Mouse (Mus musculus): ENCODE results near the gene Ube2v1. TPM values are rescaled to one million over a fixed set of nuclear protein-coding genes. Genes with fewer than 3 reads are reported as not detected.
"Not testable (repeated sequence)": the region's sequence is repeated elsewhere in the genome, so short reads cannot be mapped to it uniquely, and the experiment has no call there.

Gene Ube2v1
- polyA plus RNA-seq, 1 experiment from 2014 or later, result 267 TPM

DNA sequence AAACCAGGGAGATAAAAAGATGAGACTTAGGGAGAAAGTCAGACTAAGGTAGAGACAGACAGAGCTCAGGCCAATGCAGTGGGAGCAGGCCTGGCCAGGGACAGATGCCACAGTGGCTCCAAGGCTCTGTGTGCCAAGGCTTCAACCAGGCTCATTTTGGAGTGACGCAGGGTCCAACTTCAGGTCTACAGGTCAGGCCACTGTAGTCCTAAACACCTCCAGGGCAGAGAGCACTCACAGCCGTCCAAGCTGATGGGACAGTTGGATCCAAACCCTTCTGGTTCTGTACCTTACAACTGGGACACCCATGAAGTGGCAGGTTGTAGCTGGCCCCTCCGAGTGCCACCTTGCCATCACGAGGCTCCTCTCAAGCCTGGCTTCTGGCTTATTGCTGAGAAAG, 26.1 kb upstream of the Ube2v1 start:
- 88% methylated on average over 4 of the region's 4 CpGs for WGBS
- no peak overlapping the region for H3K4me3 ChIP-seq (replicated peaks; ENCODE audit: low read length)
- no peak overlapping the region; the same call in 1 of the 2 replicates for H3K9ac ChIP-seq (ENCODE audit: low read length)
- H3K27ac ChIP-seq (ENCODE audit: low read length), result no peak overlapping the region
- no peaks in the 10 kb centered on the region for H3K27me3 ChIP-seq (ENCODE audit: control insufficient read depth, insufficient read depth, low read length)
- H3K9me3 ChIP-seq (replicated peaks; ENCODE audit: control insufficient read depth, low read length), result no peaks in the 10 kb centered on the region
- peaks cover 45% of the 10 kb centered on the region for H3K4me1 ChIP-seq (ENCODE audit: control insufficient read depth, insufficient read depth, low read length)
- H3K4me2 ChIP-seq (ENCODE audit: low read depth, low read length), result 0 out of 2 replicates have a peak overlapping the region, but pooled peaks have one; percentile 84
- ATAC-seq (ENCODE audit: insufficient read depth, low FRiP score), result no peak
- H3K36me3 ChIP-seq (ENCODE audit: control insufficient read depth, insufficient read depth, low read length), result 0 out of 2 replicates have a peak, but pooled peaks cover 6% of the 10 kb centered on the region

- H3K4me1 ChIP-seq (ENCODE audit: control insufficient read depth, insufficient read depth, low read length), result peaks cover 39% of the 10 kb centered on the region
- WGBS, result 81% methylated on average over 16 of the region's 16 CpGs
- H3K9me3 ChIP-seq (replicated peaks; ENCODE audit: control insufficient read depth, low read length), result no peaks in the 10 kb centered on the region
- no peak for ATAC-seq (ENCODE audit: insufficient read depth, low FRiP score)
- no peak overlapping the region for H3K4me3 ChIP-seq (replicated peaks; ENCODE audit: low read length)
- H3K27ac ChIP-seq (ENCODE audit: low read length), result peak overlapping the region; percentile 51
- no peaks in the 10 kb centered on the region for H3K27me3 ChIP-seq (ENCODE audit: control insufficient read depth, insufficient read depth, low read length)
- H3K36me3 ChIP-seq (ENCODE audit: control insufficient read depth, insufficient read depth, low read length), result 0 out of 2 replicates have a peak, but pooled peaks cover 6% of the 10 kb centered on the region
- peak overlapping the region; percentile 58 for H3K9ac ChIP-seq (ENCODE audit: low read length)
- no peak overlapping the region for H3K4me2 ChIP-seq (ENCODE audit: low read depth, low read length)
Measured at GRCm38 (mm10) chr2:167656629-167657478, 25.0 kb upstream of the Ube2v1 start.

GRCm38 (mm10) chr2:167654911-167655600, 23.2 kb upstream of the Ube2v1 start:
- no peak overlapping the region for H3K4me3 ChIP-seq (replicated peaks; ENCODE audit: low read length)
- H3K4me1 ChIP-seq (ENCODE audit: control insufficient read depth, insufficient read depth, low read length), result peaks cover 31% of the 10 kb centered on the region
- 0 out of 2 replicates have a peak, but pooled peaks cover 6% of the 10 kb centered on the region for H3K36me3 ChIP-seq (ENCODE audit: control insufficient read depth, insufficient read depth, low read length)
- no peaks in the 10 kb centered on the region for H3K9me3 ChIP-seq (replicated peaks; ENCODE audit: control insufficient read depth, low read length)
- no peak overlapping the region for H3K27ac ChIP-seq (ENCODE audit: low read length)
- H3K27me3 ChIP-seq (ENCODE audit: control insufficient read depth, insufficient read depth, low read length), result no peaks in the 10 kb centered on the region
- ATAC-seq (ENCODE audit: insufficient read depth, low FRiP score), result no peak
- H3K4me2 ChIP-seq (ENCODE audit: low read depth, low read length), result no peak overlapping the region
- no peak overlapping the region for H3K9ac ChIP-seq (ENCODE audit: low read length)
- WGBS, result 87% methylated on average over 10 of the region's 10 CpGs

- no peak for ATAC-seq (ENCODE audit: insufficient read depth, low FRiP score)
- 0 out of 2 replicates have a peak, but pooled peaks cover 6% of the 10 kb centered on the region for H3K36me3 ChIP-seq (ENCODE audit: control insufficient read depth, insufficient read depth, low read length)
Measured at GRCm38 (mm10) chr2:167652694-167653093, 20.8 kb upstream of the Ube2v1 start.

DNA sequence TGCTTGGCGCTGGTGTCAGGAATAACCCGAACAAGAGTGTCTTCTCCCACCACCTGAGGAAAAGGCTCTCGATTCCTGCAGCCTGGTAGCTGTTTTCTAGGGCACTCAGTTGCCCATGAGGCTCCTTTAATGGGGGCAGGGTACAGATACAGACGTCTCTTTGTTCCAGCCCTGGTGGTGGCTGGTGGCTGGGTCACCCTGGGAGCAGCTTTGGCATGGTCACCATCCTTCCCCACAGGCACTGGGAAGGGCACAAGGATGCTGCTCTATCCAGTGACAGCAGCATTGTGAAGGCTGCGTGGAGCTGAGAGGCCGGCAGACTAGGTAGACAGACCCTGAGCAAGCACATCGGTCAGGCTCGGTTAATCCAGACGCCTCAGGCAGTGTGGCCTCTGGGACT, 19.7 kb upstream of the Ube2v1 start:
- no peak overlapping the region for H3K4me3 ChIP-seq (replicated peaks; ENCODE audit: low read length)
- 0 out of 2 replicates have a peak, but pooled peaks cover 6% of the 10 kb centered on the region for H3K36me3 ChIP-seq (ENCODE audit: control insufficient read depth, insufficient read depth, low read length)
- H3K9me3 ChIP-seq (replicated peaks; ENCODE audit: control insufficient read depth, low read length), result no peaks in the 10 kb centered on the region
- H3K27me3 ChIP-seq (ENCODE audit: control insufficient read depth, insufficient read depth, low read length), result no peaks in the 10 kb centered on the region
- no peak overlapping the region for H3K27ac ChIP-seq (ENCODE audit: low read length)
- ATAC-seq (ENCODE audit: insufficient read depth, low FRiP score), result no peak
- WGBS, result 87% methylated on average over 9 of the region's 9 CpGs
- no peak overlapping the region for H3K9ac ChIP-seq (ENCODE audit: low read length)
- H3K4me2 ChIP-seq (ENCODE audit: low read depth, low read length), result no peak overlapping the region
- peaks cover 5% of the 10 kb centered on the region; the same call in 1 of the 2 replicates for H3K4me1 ChIP-seq (ENCODE audit: control insufficient read depth, insufficient read depth, low read length)

More at GRCm38 (mm10) chr2:167652694-167653093, 20.8 kb upstream of the Ube2v1 start:
- H3K4me3 ChIP-seq (replicated peaks; ENCODE audit: low read length), result no peak overlapping the region
- peaks cover 10% of the 10 kb centered on the region; the same call in 1 of the 2 replicates for H3K4me1 ChIP-seq (ENCODE audit: control insufficient read depth, insufficient read depth, low read length)
- WGBS, result 59% methylated on average over 7 of the region's 7 CpGs
- no peaks in the 10 kb centered on the region for H3K27me3 ChIP-seq (ENCODE audit: control insufficient read depth, insufficient read depth, low read length)
- no peak overlapping the region for H3K27ac ChIP-seq (ENCODE audit: low read length)
- no peak overlapping the region for H3K9ac ChIP-seq (ENCODE audit: low read length)
- H3K9me3 ChIP-seq (replicated peaks; ENCODE audit: control insufficient read depth, low read length), result no peaks in the 10 kb centered on the region
- no peak overlapping the region for H3K4me2 ChIP-seq (ENCODE audit: low read depth, low read length)

DNA sequence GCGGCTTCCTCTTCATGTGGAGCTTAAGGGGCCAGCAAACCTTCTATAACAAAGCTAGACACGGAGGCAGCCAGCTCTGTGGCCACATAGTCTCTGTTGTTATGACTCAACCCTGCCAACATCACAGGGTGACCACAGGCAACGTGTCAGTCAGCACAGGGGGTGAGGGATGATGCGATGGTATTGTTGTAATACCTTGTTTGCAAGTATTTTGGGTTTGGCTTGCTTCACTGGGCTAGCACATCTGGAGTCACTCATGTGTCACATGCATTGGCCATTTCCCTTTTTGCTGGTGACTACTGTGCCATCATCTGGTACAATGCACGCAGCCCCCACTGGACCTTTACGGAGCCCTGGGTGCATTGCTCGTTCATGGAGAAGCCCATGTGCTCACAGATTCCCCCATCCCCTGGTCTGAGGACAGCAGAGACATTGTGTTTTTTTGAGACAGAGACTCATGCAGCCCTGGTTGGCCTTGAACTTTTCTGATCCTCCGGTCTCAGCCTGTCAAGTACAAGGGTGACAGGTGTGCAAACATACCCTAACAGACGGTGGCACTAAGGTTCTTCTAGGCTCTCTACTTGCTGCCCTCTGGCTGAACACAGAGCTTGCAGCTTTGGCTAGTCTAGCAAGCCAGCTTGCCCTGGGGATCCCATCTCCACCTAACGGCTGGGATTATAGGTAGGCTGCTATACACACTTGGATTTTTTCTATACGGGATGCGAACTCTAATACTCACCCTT, 17.6 kb upstream of the Ube2v1 start:
- H3K4me1 ChIP-seq (ENCODE audit: control insufficient read depth, insufficient read depth, low read length), result no peaks in the 10 kb centered on the region; the same call in 1 of the 2 replicates
- H3K9ac ChIP-seq (ENCODE audit: low read length), result no peak overlapping the region
- no peak overlapping the region for H3K4me2 ChIP-seq (ENCODE audit: low read depth, low read length)
- no peak for ATAC-seq (ENCODE audit: insufficient read depth, low FRiP score)
- 0 out of 2 replicates have a peak, but pooled peaks cover 6% of the 10 kb centered on the region for H3K36me3 ChIP-seq (ENCODE audit: control insufficient read depth, insufficient read depth, low read length)
- 81% methylated on average over 12 of the region's 12 CpGs for WGBS
- H3K9me3 ChIP-seq (replicated peaks; ENCODE audit: control insufficient read depth, low read length), result no peaks in the 10 kb centered on the region
- no peak overlapping the region for H3K27ac ChIP-seq (ENCODE audit: low read length)
- H3K27me3 ChIP-seq (ENCODE audit: control insufficient read depth, insufficient read depth, low read length), result no peaks in the 10 kb centered on the region
- H3K4me3 ChIP-seq (replicated peaks; ENCODE audit: low read length), result no peak overlapping the region

DNA sequence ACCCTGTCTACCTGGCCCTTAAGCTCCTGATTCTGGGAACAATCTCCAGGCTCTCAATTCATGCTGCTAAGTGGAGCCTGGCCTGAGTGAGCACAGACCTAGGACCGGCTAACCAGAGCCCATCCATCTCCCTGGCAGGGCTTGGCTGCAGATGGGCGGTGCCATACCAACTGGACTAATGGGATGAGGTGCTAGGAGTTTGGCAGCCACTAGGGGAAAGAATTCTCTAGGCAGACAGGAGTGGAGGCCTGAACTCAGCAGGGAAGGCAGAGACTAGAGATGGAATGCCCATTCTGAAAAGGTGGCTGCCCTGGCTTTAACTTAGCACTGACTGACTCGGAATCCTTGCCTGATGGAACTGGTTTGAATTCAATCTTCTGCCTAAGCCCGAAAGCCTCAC, 14.5 kb upstream of the Ube2v1 start:
- Histone ChIP-seq H3K4me2 (ENCODE audit: low read depth, low read length) (no peak overlapping the region), H3K4me1 (ENCODE audit: control insufficient read depth, insufficient read depth, low read length) (no peaks in the 10 kb centered on the region), H3K4me3 (replicated peaks; ENCODE audit: low read length) (no peak overlapping the region), H3K27me3 (ENCODE audit: control insufficient read depth, insufficient read depth, low read length) (no peaks in the 10 kb centered on the region), H3K9ac (ENCODE audit: low read length) (no peak overlapping the region), H3K27ac (ENCODE audit: low read length) (no peak overlapping the region), H3K9me3 (replicated peaks; ENCODE audit: control insufficient read depth, low read length) (no peaks in the 10 kb centered on the region), H3K36me3 (ENCODE audit: control insufficient read depth, insufficient read depth, low read length) (no peaks in the 10 kb centered on the region)
- ATAC-seq (ENCODE audit: insufficient read depth, low FRiP score), result no peak
- 66% methylated on average over 4 of the region's 4 CpGs for WGBS

GRCm38 (mm10) chr2:167643356-167644052, 11.6 kb upstream of the Ube2v1 start:
- H3K4me3 ChIP-seq (replicated peaks; ENCODE audit: low read length); H3K27me3 ChIP-seq (ENCODE audit: control insufficient read depth, insufficient read depth, low read length); H3K27ac ChIP-seq (ENCODE audit: low read length); H3K36me3 ChIP-seq (ENCODE audit: control insufficient read depth, insufficient read depth, low read length); H3K4me2 ChIP-seq (ENCODE audit: low read depth, low read length); H3K9ac ChIP-seq (ENCODE audit: low read length); ATAC-seq (ENCODE audit: insufficient read depth, low FRiP score); H3K4me1 ChIP-seq (ENCODE audit: control insufficient read depth, insufficient read depth, low read length); H3K9me3 ChIP-seq (replicated peaks; ENCODE audit: control insufficient read depth, low read length): not testable (repeated sequence)
- WGBS, result 78% methylated on average over 13 of the region's 13 CpGs
